Mouse (Mus musculus) central nervous system, embryonic 18 days (tissue): ENCODE results near the gene Gm10447. TPM values are rescaled to one million over a fixed set of nuclear protein-coding genes. Genes with fewer than 3 reads are reported as not detected.

Experiments used
- polyA plus RNA-seq: library from polyadenylated mRNA; depleted of rRNA; stranded (reverse); fragments of >200 nt; gene quantifications from 2 replicates; pipeline ENCODE4 v1.2.3, GENCODE M21; 2012; rRNA removed

The Gm10447 gene
- polyA plus RNA-seq: 0.08 and 0.11 TPM in 2 replicates

DNA sequence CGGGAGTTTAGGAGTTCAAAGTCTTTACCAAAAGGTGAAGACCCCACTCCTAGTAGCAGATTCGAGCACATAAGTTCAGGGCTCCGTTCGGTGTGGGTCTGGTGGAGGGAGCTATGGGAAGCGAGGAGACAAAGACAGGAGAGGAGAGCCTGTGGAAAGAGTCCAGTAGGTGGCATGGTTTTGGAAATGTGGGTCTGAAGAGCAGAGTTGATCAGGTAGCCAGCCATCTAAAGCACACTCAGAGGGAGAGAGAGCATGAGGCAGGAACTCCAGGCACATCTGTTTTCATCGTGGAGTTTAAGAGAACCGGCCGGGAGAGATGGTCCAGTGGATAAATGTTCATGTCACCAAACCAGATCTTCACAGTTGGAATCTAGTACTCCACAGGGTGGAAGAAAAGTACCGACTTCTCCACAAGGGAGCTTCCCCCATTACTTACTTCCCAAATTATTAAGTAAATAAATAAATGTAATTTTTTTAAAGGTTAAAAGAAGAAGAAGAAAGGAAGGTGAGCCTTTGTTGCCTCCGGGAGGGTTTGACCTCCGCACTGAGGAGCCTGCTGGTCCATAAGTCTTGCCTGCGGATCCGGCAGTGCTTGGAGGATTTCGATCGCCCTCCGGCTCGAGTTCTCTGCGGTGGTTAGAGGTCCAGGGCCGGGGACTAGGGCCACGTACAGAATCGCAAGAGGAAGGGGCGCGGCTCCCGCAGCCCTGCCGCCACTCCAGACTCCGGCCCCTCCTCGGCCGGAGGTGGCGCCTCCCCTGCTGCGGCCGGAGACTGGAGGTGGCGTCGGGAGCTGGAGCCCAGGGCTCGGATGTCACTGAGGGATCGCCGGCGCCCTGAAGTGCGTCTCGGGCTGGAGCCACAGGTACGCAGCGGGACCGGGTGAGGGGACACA is at the start of gene Gm10447, which contains the start of gene Shroom1:
TSS of gene Gm10447 (minus strand) at position 637 of the 898 bp plus-strand sequence.
TSS of gene Shroom1 (plus strand) at position 732 of the 898 bp plus-strand sequence.

DNA sequence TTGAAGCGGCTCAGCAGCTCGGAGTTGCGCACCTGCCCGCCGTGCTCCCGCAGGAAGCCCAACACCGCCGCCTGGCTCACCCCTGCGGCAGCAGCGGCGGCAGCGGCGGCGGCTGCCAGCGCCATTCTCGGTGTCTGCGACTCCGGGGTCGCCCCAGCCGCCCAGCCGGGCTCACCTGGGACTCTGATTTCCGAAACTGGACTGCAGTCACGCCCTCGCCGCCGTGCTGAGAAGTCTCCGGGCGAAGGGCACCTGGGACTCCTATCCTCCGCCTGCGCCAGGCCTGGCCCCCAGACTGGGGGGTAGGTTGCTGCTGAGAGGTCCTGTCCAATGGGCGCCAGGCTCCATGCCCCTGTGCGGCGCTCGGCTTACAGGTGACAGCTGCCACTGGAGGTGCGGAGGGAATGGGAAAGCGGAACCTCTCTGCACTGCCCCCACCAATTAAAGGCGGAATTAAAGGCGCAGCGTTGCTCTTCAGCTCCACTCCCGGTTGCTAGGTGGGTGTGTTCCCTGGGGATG is 22.9 kb upstream of the Gm10447 start, which contains the start of the genes Gm9945 and Sowaha:
TSS of gene Gm9945 (plus strand) at position 384 of the 519 bp plus-strand sequence.
TSS of gene Sowaha (minus strand) at position 492 of the 519 bp plus-strand sequence.

DNA sequence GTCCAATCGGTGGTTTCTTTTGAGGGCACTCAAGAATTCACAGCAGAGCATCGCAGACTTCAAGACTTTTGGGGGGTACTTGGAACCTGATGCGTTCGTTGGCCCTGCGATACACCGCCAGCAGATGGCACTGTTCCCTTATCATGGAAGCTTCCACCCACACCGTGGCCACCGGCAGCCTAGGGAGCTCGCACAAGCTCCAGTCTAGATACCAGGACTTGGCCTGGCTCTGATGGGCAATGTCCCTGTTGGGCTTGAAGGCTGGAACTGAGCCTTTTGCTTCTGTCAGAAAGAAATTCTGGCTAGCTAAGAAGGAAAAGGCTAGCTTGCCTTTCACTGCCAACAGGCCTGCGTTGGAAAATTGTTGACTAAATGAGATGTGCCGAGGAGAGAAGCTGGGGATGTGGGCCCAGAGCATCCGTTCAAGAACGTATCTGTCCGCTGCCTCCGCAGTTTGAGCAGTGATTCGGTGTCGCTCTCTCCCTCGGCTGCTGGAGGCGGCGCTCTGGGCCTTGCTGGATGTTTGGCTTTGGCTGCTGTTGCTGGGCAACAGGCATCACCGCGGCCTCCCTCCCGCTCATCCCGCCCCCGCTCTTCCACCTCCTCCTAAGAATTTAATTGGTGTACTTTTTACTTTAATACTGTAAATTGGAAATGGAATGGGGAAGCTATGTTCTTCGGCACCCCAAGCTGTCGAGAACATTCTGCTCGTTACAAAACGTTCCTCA is 13.2 kb upstream of the Gm10447 start, which contains the start of gene Gm9837:
TSS of gene Gm9837 (minus strand) at position 512 of the 728 bp plus-strand sequence.

DNA sequence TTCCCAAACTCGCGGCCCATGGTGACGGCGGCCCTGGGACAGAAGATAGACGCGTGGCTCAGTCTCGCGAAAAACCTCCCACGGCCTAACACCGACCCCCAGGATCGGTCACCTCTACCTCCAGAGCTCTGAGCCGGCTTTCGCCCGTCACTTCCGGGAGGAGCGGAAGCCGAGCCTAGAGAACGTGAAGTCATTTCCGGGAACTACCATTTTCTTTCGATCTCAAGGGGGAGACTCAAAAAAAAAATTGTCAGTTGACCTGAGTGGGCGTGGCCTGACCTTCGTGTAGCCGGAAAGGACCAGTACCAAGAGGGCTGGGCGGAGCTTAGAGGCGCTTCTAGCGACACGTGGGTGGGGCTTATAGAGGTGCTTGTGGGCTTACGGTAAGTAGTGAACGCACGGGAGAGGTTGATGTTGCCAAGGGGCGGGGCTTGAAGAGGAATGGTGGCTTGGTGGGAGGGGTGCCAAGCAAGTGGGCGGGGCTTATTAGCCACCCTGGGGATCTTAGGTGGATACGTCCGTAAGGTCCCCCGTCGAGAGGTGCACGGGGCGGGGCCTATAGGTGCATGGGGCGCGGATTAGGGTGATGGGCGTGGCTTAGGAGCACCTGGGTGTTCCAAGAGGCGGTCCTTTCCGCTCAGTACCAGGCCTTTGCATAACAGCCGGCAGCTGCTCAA is 26.1 kb downstream of the Gm10447 start, which contains the start of the genes Uqcrq and Gdf9:
TSS of gene Uqcrq (minus strand) at position 162 of the 677 bp plus-strand sequence.
TSS of gene Gdf9 (plus strand) at position 354 of the 677 bp plus-strand sequence.

DNA sequence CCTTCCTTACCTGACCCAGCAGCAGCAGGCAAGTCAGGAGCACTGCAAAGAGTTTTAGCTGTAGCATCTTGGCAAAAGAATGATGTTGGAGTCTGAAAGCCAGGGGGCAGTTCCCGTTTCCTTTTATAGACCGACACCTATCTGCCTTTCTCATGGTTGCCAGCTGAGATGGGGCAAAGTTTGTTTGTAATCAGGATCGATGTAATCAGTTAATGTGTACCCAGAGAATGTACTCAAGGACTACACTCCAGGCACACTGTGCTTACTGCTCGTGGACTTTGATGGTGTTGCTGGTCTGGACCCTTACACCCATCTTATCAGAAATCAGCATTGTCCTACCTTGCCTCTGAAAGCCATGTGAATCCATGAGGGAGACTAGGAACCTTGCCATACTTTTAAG is 33.9 kb downstream of the Gm10447 start, which contains the start of gene Leap2:
TSS of gene Leap2 (minus strand) at position 135 of the 400 bp plus-strand sequence.

Other genes starting within 250 kb of the Gm10447 start
- gene Hspa4, start 156.7 kb downstream of the Gm10447 start, polyA plus RNA-seq: 76.7 and 84.6 TPM in 2 replicates
- 9.8 TPM in 2 replicates for gene Zcchc10, start 132.4 kb downstream of the Gm10447 start, polyA plus RNA-seq
- 52.1 and 53.7 TPM in 2 replicates for gene Aff4, start 106.3 kb downstream of the Gm10447 start, polyA plus RNA-seq
- gene Leap2, start 33.9 kb downstream of the Gm10447 start, polyA plus RNA-seq: not detected in 2 replicates
- gene Uqcrq, start 26.3 kb downstream of the Gm10447 start, polyA plus RNA-seq: 288 and 363 TPM in 2 replicates
- 1.8 and 2.6 TPM in 2 replicates for gene Gdf9, start 26.1 kb downstream of the Gm10447 start, polyA plus RNA-seq
- 3.4 and 3.7 TPM in 2 replicates for gene Shroom1, start 95 bp upstream of the Gm10447 start, polyA plus RNA-seq
- not detected in 2 replicates for gene Gm9837, start 13.4 kb upstream of the Gm10447 start, polyA plus RNA-seq
- 0.09 TPM in 1 of 2 replicates, not detected in the other for gene Gm9945, start 23.1 kb upstream of the Gm10447 start, polyA plus RNA-seq
- gene Sowaha, start 23.2 kb upstream of the Gm10447 start, polyA plus RNA-seq: 4.9 and 5.9 TPM in 2 replicates
- gene Sept8, start 62.1 kb upstream of the Gm10447 start, polyA plus RNA-seq: 45.7 and 48.1 TPM in 2 replicates
- 126 and 129 TPM in 2 replicates for gene Kif3a, start 110.3 kb upstream of the Gm10447 start, polyA plus RNA-seq
- gene Il4, start 161.6 kb upstream of the Gm10447 start, polyA plus RNA-seq: 0.19 TPM in 1 of 2 replicates, not detected in the other
- gene Il13, start 177.6 kb upstream of the Gm10447 start, polyA plus RNA-seq: not detected in 2 replicates